Mouse (Mus musculus) heart, adult 2 months (tissue): ENCODE measurements at regions not wholly inside any gene's neighbourhood (a gene's known extent, or its start where the extent isn't known, plus 50 kb on each side); places are given as distances from the start of the nearest gene placed in this dataset.

Experiments
- EP300 ChIP-seq: fragments of 200-500 bp; IDR thresholded peaks from 2 replicates; pipeline ENCODE4 v1.6.1; 2011; ENCODE audit warnings: low read depth, low read length, control low read depth; ENCODE audit not compliant: insufficient read depth
- POLR2A ChIP-seq: fragments of 200-500 bp; IDR thresholded peaks from 2 replicates; pipeline ENCODE4 v1.6.1; 2011; ENCODE audit warnings: mild to moderate bottlenecking, low read depth, low read length, control low read depth; ENCODE audit not compliant: insufficient read depth

- TF ChIP-seq POLR2A, result peak; percentile 41; the same call in 1 of the 2 replicates
- TF ChIP-seq EP300, result peak; percentile 90
These were observed 98.0 kb upstream of the Zfp648 start for GRCm38 (mm10) chr1:154102871-154103596.
